Mouse (Mus musculus): ENCODE measurements around the gene Lmnb2. TPM values are rescaled to one million over a fixed set of nuclear protein-coding genes. Genes with fewer than 3 reads are reported as not detected.

The Lmnb2 gene
- 10 to 100 TPM; 17.5 to 19.6 TPM for total RNA-seq (2021)

- DNase-seq (ENCODE audit: extremely low spot score in 1 of 2, low spot score in 1 of 2) = peak; percentile 66 to 68
Measured at GRCm38 (mm10) chr10:80917779-80918434, at the start of gene Lmnb2. Gene Lmnb2, minus strand, starts transcription at chr10:80918245.

DNA sequence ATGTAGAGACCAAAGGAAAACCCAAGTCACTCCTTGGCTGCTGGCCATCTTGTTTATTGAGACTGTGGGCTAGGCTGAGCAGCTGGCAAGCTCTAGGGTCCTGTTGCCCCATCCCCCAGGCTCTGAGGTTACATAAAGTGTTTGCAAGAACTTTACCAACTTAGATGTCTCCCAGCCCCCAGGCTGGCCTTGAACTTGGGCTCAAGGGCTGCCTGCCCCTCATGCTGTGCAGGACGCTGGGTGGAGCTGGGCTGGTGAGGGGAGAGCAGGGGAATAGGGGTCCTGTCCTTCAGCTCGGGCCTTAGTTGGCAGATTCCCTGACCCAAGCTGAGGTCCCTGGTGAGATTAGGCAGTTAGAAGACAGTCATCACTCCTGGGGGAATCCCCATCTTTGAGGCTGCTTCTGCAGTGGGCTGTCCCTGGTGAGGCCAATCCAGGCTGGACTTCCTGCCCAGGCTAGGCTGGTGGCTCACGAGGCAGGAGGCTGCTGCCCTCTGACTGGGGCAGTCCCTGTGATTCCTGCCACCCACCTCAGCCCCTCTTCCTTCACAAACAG is 49.1 kb upstream of the Lmnb2 start:
- DNase-seq (ENCODE audit: extremely low spot score in 1 of 2, low spot score in 1 of 2) = no peak

- no peak for DNase-seq (ENCODE audit: extremely low spot score in 1 of 2, low spot score in 1 of 2)
Measured at GRCm38 (mm10) chr10:80966296-80966695, 48.3 kb upstream of the Lmnb2 start.

- no peak for DNase-seq (ENCODE audit: extremely low spot score in 1 of 2, low spot score in 1 of 2)
Measured at GRCm38 (mm10) chr10:80963031-80963975, 45.3 kb upstream of the Lmnb2 start.

GRCm38 (mm10) chr10:80962585-80962984 is 44.5 kb upstream of the Lmnb2 start:
- DNase-seq (ENCODE audit: extremely low spot score in 1 of 2, low spot score in 1 of 2) = no peak

DNA sequence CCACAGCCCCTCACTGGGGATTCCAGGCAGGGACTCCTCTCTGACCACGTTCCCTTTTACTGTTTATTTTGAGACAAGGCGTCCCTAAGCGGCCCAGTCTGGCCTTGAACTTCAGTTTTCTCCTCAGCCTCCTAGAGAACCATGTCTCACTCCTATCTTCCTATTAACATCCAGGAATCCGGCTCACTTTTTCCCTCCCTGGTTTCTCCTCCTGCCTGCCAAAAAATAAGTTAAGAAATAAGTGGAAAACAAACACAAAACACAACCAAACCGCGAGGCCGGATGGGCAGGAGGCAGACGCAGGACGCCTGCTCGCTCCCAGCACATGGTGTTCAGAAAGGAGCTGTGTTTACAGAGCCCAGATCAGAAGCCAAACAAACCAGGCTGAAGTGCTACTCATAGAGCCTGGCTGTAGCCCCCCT is 44.0 kb upstream of the Lmnb2 start:
- no peak for DNase-seq (ENCODE audit: extremely low spot score in 1 of 2, low spot score in 1 of 2)

DNA sequence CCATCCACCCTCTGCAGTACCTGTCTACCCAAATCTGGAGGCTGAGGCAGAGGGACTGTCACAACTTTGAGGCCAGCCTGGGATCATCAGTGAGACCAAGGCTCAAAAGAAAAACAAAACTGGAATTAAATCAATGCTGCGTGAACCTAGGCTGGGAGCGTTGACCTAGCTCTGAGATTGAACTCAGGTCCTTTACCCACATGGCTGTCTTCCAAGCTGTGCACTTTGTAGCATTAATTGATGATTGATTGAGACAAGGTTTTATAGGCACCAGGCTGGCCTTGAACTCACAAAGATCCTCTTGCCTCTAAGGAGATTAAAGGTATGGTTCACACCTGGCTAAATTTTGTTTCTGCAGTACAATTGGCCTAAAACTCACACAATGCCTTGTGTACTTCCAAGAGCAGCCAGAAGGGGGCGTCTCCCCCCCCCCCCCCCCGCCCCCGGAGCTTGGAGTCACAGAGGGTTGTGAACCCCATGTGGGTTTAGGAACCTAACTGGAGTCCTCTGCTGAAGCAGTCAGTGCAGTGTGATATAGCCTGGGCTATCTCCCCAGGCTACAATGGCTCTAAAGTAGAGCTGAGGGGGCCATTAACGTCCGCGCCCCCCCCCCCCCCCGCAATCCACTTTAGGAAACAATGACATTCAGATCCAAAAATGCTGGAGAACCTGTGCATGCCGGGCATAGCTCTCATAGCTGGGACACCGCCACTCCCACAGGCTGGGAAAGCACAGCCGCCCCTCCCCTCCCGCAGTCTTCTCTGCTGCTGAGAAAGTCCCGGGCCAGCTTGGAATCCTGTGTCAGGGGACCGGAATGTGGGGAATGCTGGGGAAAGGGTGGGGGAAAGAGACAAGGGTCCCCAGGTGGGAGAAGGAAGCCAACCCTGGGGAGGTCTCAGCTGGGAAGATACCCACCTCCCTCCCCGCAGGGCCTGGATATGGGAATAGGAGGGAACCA is 42.8 kb upstream of the Lmnb2 start:
- no peak for DNase-seq (ENCODE audit: extremely low spot score in 1 of 2, low spot score in 1 of 2)

DNA sequence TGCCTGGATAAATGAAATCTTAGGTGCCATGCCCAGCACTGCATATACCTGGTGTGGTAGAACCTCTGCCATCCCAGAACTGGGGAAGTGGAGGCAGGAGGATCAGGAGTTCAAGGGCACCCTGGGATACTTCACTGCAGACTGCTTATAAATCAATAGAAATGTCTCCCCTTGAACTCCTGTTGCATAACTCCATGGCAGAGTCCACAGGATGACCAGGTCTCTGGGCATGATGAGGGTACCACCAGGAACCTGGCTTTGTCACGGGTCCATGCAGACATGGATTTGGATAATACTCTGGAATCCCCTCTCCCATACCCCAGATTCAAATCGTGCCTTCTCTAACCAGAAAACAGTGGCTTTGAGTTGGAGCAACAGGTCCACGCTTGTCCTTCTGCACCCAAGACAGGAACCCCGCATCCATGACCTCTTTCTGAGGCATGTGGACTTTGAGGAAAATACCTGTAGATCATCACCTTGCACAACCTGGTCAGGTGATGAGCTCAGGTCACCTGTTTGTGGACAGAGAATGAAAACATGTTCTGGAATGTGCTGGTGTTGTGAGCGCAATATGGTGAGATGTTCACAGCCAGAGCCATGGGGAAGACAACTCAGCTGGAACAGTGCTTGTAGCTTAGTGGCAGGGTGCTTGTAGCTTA is 41.1 kb upstream of the Lmnb2 start:
- no peak for DNase-seq (ENCODE audit: extremely low spot score in 1 of 2, low spot score in 1 of 2)

GRCm38 (mm10) chr10:80957791-80958190 is 39.7 kb upstream of the Lmnb2 start:
- no peak for DNase-seq (ENCODE audit: extremely low spot score in 1 of 2, low spot score in 1 of 2)

- DNase-seq (ENCODE audit: extremely low spot score in 1 of 2, low spot score in 1 of 2) = no peak
Measured at GRCm38 (mm10) chr10:80956901-80957300, 38.9 kb upstream of the Lmnb2 start.

GRCm38 (mm10) chr10:80956385-80956784 is 38.3 kb upstream of the Lmnb2 start:
- no peak for DNase-seq (ENCODE audit: extremely low spot score in 1 of 2, low spot score in 1 of 2)

DNA sequence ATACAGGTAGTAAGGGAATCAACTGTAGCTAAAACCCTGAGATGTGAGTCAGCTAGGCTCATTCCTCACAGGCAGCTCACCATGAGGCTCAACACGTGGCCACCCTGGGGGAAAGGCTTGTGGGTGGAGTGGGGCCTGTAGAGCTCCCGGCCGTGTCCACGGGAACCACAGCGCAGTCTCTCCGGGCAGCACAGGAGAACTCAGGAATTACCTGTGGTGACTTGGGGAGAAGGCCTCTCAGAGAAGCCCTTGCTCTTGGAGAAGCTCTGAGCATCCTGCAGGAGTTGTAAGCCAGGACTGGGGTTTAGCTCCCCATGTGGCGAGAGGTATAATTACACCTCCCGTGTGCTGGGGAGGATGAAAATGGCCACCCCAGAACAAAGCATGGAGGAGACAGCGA is 37.5 kb upstream of the Lmnb2 start:
- DNase-seq (ENCODE audit: extremely low spot score in 1 of 2, low spot score in 1 of 2) = peak in 1 of 2 experiments; percentile 53

DNA sequence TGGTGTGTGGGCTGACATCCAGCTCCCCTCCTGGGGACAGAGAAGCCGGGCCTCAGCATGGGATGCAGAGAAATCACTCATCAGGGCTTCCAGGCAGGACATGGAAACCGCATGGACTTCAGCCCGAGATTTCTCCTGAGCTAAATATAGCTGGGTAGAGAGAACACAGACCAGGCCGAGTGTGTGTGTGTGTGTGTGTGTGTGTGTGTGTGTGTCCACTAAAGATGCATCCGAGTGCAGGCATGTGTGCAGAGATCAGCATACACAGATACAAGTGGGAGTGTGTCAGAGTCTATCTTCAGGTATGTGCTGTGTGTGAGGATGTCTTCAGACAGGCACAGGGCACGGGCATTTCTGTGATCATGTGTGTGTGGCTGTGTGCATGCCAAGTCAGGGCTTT is 36.8 kb upstream of the Lmnb2 start:
- DNase-seq (ENCODE audit: extremely low spot score in 1 of 2, low spot score in 1 of 2) = no peak

GRCm38 (mm10) chr10:80954415-80954814 is 36.4 kb upstream of the Lmnb2 start:
- DNase-seq (ENCODE audit: extremely low spot score in 1 of 2, low spot score in 1 of 2) = no peak

- no peak for DNase-seq (ENCODE audit: extremely low spot score in 1 of 2, low spot score in 1 of 2)
Measured at GRCm38 (mm10) chr10:80952449-80952848, 34.4 kb upstream of the Lmnb2 start.

DNA sequence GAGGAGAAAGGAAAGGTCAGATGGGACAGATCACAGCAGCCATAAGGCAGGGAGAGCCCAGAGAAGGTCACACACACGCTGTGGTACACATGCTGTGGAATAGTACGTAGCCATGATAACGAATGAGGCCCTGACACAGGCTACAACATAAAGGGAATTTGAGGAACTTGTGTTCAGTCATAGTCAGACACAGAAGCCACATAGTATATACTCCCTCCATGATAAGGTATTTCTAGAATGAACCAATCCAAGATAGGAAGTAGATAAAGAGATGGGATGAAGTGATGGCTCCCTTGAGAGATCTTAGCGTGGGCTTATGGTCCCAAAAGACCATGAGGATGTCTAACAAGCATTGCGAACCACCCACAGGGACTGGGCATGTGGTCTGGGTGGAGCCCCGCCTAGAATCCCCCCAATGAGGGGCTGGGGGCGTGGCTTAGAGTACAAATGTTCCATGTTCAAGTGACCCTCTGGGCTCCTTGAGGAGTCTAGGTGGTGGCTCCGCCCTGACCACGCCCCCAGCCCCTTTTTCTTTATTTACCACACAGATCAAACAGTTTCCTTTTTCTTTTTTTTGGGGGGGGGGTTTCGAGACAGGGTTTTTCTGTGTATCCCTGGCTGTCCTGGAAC is 33.8 kb upstream of the Lmnb2 start:
- DNase-seq (ENCODE audit: extremely low spot score in 1 of 2, low spot score in 1 of 2) = no peak

DNA sequence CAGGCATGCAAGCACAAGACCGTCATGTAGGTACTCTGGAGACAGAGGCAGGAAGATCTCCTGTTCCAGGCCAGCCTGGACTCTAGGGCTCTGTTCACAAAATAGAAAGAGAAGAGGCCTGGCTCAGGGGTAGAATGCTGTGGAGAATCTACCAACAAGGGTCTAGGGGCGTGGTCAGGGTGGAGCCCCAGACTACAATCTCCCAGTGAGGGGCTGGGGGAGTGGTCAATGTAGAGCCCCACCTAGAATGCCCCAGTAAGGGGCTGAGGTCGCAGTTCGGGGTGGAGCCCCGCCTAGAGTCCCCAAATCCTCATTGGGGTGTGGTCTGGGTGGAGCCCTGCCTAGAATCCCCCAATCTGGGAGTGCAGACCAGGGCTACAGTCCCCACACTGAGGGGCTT is 32.3 kb upstream of the Lmnb2 start:
- no peak for DNase-seq (ENCODE audit: extremely low spot score in 1 of 2, low spot score in 1 of 2)

- no peak for DNase-seq (ENCODE audit: extremely low spot score in 1 of 2, low spot score in 1 of 2)
Measured at GRCm38 (mm10) chr10:80949081-80949480, 31.0 kb upstream of the Lmnb2 start.

GRCm38 (mm10) chr10:80948570-80948969 is 30.5 kb upstream of the Lmnb2 start:
- no peak for DNase-seq (ENCODE audit: extremely low spot score in 1 of 2, low spot score in 1 of 2)
